Mouse (Mus musculus): ENCODE data around the gene Osbpl8. TPM values are rescaled to one million over a fixed set of nuclear protein-coding genes. Genes with fewer than 3 reads are reported as not detected.

Osbpl8 gene
- polyA plus RNA-seq, 2 experiments: 6.3 to 7.2 TPM

- TF ChIP-seq CTCF (IDR thresholded peaks at IDR 0.05; ENCODE audit: low read depth) (no peak), EP300 (IDR thresholded peaks at IDR 0.05; ENCODE audit: low read depth) (no peak)
- ATAC-seq (ENCODE audit: insufficient read depth): no peak
- H3K27ac ChIP-seq: no peak overlapping the region
Observed at GRCm38 (mm10) chr10:111258256-111258655, 93.7 kb downstream of the Osbpl8 start.

DNA sequence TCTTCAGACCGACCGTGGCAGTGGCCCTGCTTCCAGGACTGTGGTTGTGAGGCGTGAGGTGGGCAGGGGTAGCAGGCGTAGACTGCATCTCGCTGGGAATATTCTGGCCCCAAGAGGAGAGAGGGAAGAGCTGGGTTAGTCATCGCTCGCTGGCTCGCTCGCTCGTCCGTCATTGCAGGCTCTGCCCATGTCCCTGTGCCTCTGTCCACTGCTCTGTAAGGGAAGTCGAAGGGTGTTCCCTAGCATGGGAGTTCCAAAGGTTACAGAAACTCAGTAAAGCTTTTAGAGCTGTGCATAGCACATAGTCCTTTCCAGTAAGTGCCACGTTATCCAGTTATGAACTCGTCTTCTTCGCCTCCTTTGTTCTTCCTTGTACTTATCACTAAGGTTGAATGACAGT is 107.1 kb downstream of the Osbpl8 start:
- Histone ChIP-seq H3K27ac (no peak overlapping the region), H3K4me2 (ENCODE audit: low read depth) (no peak overlapping the region), H3K4me1 (replicated peaks; ENCODE audit: control insufficient read depth in 2 of 2, insufficient read depth in 2 of 2, low read length in 1 of 2) (no peaks in the 10 kb centered on the region), H3K9ac (replicated peaks) (no peak overlapping the region), H3K9me3 (ENCODE audit: control insufficient read depth, low read length) (no peaks in the 10 kb centered on the region), H3K36me3 (replicated peaks; ENCODE audit: control insufficient read depth, insufficient read depth, low read depth) (peaks cover 28% of the 10 kb centered on the region), H3K4me3 (ENCODE audit: insufficient read depth in 1 of 2, low read depth in 2 of 2, low read length in 2 of 2) (no peak overlapping the region), H3K27me3 (ENCODE audit: control insufficient read depth, insufficient read depth, low read length) (no peaks in the 10 kb centered on the region)
- DNase-seq (ENCODE audit: low read depth in 3 of 3, low spot score in 3 of 3) (no peak), ATAC-seq (ENCODE audit: insufficient read depth) (no peak)
- no peak for TF ChIP-seq CTCF (IDR thresholded peaks at IDR 0.05; ENCODE audit: low read depth)
- WGBS (ENCODE audit: insufficient replicate concordance): 86% methylated on average over 15 of the region's 15 CpGs

More at GRCm38 (mm10) chr10:111258256-111258655, 93.7 kb downstream of the Osbpl8 start:
- Histone ChIP-seq H3K4me3 (ENCODE audit: insufficient read depth in 1 of 2, low read depth in 2 of 2, low read length in 2 of 2) (no peak overlapping the region), H3K4me2 (ENCODE audit: low read depth) (no peak overlapping the region), H3K9ac (replicated peaks) (no peak overlapping the region), H3K9me3 (ENCODE audit: control insufficient read depth, low read length) (no peaks in the 10 kb centered on the region), H3K4me1 (replicated peaks; ENCODE audit: control insufficient read depth in 2 of 2, insufficient read depth in 2 of 2, low read length in 1 of 2) (peaks cover 0 to 4% of the 10 kb centered on the region in 2 experiments; a peak in 2 of 4 replicates), H3K27me3 (ENCODE audit: control insufficient read depth, insufficient read depth, low read length) (no peaks in the 10 kb centered on the region), H3K36me3 (replicated peaks; ENCODE audit: control insufficient read depth, insufficient read depth, low read depth) (peaks cover 4% of the 10 kb centered on the region)
- DNase-seq (ENCODE audit: low read depth in 3 of 3, low spot score in 3 of 3): no peak
- 66% methylated on average over 3 of the region's 3 CpGs for WGBS (ENCODE audit: insufficient replicate concordance)

DNA sequence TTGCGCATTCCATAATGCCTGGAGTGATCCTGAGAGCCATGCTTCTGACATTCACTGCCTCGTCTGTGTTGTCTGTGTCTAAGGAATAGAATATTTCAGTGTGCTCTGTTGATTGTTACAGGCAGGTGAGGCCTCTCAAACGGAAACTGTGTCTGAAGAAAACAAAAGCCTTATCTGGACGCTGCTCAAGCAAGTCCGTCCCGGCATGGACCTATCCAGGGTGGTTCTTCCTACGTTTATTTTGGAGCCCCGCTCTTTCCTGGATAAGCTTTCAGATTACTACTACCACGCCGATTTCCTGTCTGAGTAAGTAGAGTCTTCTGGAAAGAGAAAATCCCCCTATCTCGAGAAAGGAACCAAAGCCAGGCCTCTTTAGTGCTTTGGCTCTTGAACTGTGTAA is 108.4 kb downstream of the Osbpl8 start:
- 70% methylated on average over 11 of the region's 11 CpGs for WGBS (ENCODE audit: insufficient replicate concordance)
- no peak overlapping the region for H3K27ac ChIP-seq
- DNase-seq (ENCODE audit: low read depth in 3 of 3, low spot score in 3 of 3) (no peak), ATAC-seq (ENCODE audit: insufficient read depth) (no peak)
- TF ChIP-seq EP300 (IDR thresholded peaks at IDR 0.05; ENCODE audit: low read depth): no peak
- TF ChIP-seq CTCF (IDR thresholded peaks at IDR 0.05; ENCODE audit: low read depth): no peak
- no peak overlapping the region for H3K4me3 ChIP-seq (ENCODE audit: insufficient read depth in 1 of 2, low read depth in 2 of 2, low read length in 2 of 2)
- H3K4me2 ChIP-seq (ENCODE audit: low read depth): no peak overlapping the region
- H3K9me3 ChIP-seq (ENCODE audit: control insufficient read depth, low read length): no peaks in the 10 kb centered on the region
- H3K9ac ChIP-seq (replicated peaks): no peak overlapping the region
- no peaks in the 10 kb centered on the region for H3K4me1 ChIP-seq (replicated peaks; ENCODE audit: control insufficient read depth in 2 of 2, insufficient read depth in 2 of 2, low read length in 1 of 2)
- no peaks in the 10 kb centered on the region for H3K27me3 ChIP-seq (ENCODE audit: control insufficient read depth, insufficient read depth, low read length)
- peaks cover 33% of the 10 kb centered on the region for H3K36me3 ChIP-seq (replicated peaks; ENCODE audit: control insufficient read depth, insufficient read depth, low read depth)

DNA sequence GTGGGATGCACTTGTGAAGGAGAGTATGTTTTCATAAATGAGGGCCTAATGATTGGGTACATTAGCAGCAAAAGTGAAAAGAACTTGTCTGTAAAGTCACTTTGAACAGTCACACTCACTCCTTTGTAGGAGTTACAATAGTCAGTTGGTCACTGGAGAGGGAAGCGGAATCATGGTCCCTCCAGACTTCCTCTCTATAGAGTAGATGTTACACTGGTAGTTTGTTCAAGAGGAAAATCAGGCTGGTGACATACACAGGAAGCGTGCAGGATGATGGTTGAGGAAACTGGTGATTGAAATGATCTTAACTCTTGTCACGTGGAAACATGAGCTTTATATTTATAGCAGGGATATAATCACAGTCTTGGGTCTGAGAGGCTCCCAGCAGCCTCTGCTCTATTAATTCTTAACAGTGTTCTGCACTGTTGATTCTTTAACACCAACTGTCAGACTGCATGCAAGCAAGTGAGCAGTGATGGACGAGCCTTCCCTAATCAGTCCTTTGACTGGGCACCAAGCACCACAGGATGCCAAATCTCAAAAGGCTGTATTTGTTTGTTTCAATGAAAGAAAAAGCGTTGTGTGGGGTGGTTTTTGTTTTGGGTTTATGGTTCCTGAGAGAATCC is 109.0 kb downstream of the Osbpl8 start:
- Histone ChIP-seq H3K9me3 (ENCODE audit: control insufficient read depth, low read length) (no peaks in the 10 kb centered on the region), H3K27me3 (ENCODE audit: control insufficient read depth, insufficient read depth, low read length) (no peaks in the 10 kb centered on the region), H3K4me1 (replicated peaks; ENCODE audit: control insufficient read depth in 2 of 2, insufficient read depth in 2 of 2, low read length in 1 of 2) (no peaks in the 10 kb centered on the region), H3K4me3 (ENCODE audit: insufficient read depth in 1 of 2, low read depth in 2 of 2, low read length in 2 of 2) (no peak overlapping the region), H3K4me2 (ENCODE audit: low read depth) (no peak overlapping the region), H3K9ac (replicated peaks) (no peak overlapping the region), H3K36me3 (replicated peaks; ENCODE audit: control insufficient read depth, insufficient read depth, low read depth) (peaks cover 33% of the 10 kb centered on the region), H3K27ac (no peak overlapping the region)
- TF ChIP-seq EP300 (IDR thresholded peaks at IDR 0.05; ENCODE audit: low read depth) (no peak), CTCF (IDR thresholded peaks at IDR 0.05; ENCODE audit: low read depth) (no peak)
- DNase-seq (ENCODE audit: low read depth in 3 of 3, low spot score in 3 of 3) (no peak), ATAC-seq (ENCODE audit: insufficient read depth) (no peak)
- 76% methylated on average over 5 of the region's 5 CpGs for WGBS (ENCODE audit: insufficient replicate concordance)

DNA sequence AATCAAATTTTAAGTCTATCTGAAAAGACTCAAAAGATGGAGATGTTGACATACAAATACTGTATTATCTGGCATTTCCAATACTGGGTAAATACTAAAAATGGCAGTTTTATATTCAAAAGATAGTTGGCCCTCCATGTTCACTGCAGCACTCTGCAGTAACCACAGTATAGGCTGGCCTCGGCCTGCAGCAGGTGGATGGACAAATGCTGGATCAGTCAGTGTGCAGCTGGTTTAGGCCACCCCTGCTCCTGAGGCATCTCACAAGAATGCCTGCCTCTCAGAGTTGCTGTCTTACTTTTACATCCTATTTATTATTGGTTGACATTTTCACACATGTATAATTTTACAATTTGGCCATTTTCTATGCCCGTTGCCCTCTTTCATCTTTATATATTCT is 111.3 kb downstream of the Osbpl8 start:
- no peak for ATAC-seq (ENCODE audit: insufficient read depth)
- TF ChIP-seq EP300 (IDR thresholded peaks at IDR 0.05; ENCODE audit: low read depth) (no peak), CTCF (IDR thresholded peaks at IDR 0.05; ENCODE audit: low read depth) (no peak)

More for the DNA sequence above, 111.3 kb downstream of the Osbpl8 start:
- Histone ChIP-seq H3K9ac (replicated peaks) (no peak overlapping the region), H3K4me2 (ENCODE audit: low read depth) (no peak overlapping the region), H3K27ac (no peak overlapping the region), H3K4me1 (replicated peaks; ENCODE audit: control insufficient read depth in 2 of 2, insufficient read depth in 2 of 2, low read length in 1 of 2) (no peaks in the 10 kb centered on the region), H3K27me3 (ENCODE audit: control insufficient read depth, insufficient read depth, low read length) (no peaks in the 10 kb centered on the region), H3K36me3 (replicated peaks; ENCODE audit: control insufficient read depth, insufficient read depth, low read depth) (peaks cover 37% of the 10 kb centered on the region), H3K9me3 (ENCODE audit: control insufficient read depth, low read length) (no peaks in the 10 kb centered on the region), H3K4me3 (ENCODE audit: insufficient read depth in 1 of 2, low read depth in 2 of 2, low read length in 2 of 2) (no peak overlapping the region)
- DNase-seq (ENCODE audit: low read depth in 3 of 3, low spot score in 3 of 3): no peak
- 80% methylated on average over 2 of the region's 2 CpGs for WGBS (ENCODE audit: insufficient replicate concordance)
